Mouse (Mus musculus) yolk sac, embryonic 10.5 days (tissue): Measurements from ENCODE around the gene Ifngr2.

Source experiments
- DNase-seq: peaks from one replicate; pipeline ENCODE4 v3.0.0-alpha.2; 2017; ENCODE audit warnings: low spot score

Ifngr2 gene

GRCm38 (mm10) chr16:91536372-91536771, 10.5 kb upstream of the Ifngr2 start:
- DNase-seq = no peak

GRCm38 (mm10) chr16:91537065-91537464, 9.8 kb upstream of the Ifngr2 start:
- DNase-seq = no peak

- no peak for DNase-seq
These were observed 8.8 kb upstream of the Ifngr2 start for GRCm38 (mm10) chr16:91538051-91538450.

GRCm38 (mm10) chr16:91538513-91538912, 8.4 kb upstream of the Ifngr2 start:
- no peak for DNase-seq

GRCm38 (mm10) chr16:91541573-91542081, 5.2 kb upstream of the Ifngr2 start:
- no peak for DNase-seq

GRCm38 (mm10) chr16:91543619-91544018, 3.3 kb upstream of the Ifngr2 start:
- DNase-seq = no peak

- no peak for DNase-seq
These were observed 1.1 kb upstream of the Ifngr2 start for GRCm38 (mm10) chr16:91545597-91546281.

- DNase-seq = no peak
These were observed 459 bp upstream of the Ifngr2 start for GRCm38 (mm10) chr16:91546391-91546835.

GRCm38 (mm10) chr16:91547974-91548373, 1.1 kb downstream of the Ifngr2 start:
- no peak for DNase-seq

- no peak for DNase-seq
These were observed 1.7 kb downstream of the Ifngr2 start for GRCm38 (mm10) chr16:91548586-91548985.

- no peak for DNase-seq
These were observed 2.1 kb downstream of the Ifngr2 start for GRCm38 (mm10) chr16:91548996-91549395.

GRCm38 (mm10) chr16:91549616-91550015, 2.7 kb downstream of the Ifngr2 start:
- no peak for DNase-seq

GRCm38 (mm10) chr16:91551081-91551524, 4.2 kb downstream of the Ifngr2 start:
- DNase-seq = peak; percentile 54

- peak; percentile 32 for DNase-seq
These were observed 5.2 kb downstream of the Ifngr2 start for GRCm38 (mm10) chr16:91552072-91552471.

GRCm38 (mm10) chr16:91553625-91554024, 6.8 kb downstream of the Ifngr2 start:
- no peak for DNase-seq

- DNase-seq = peak; percentile 30
These were observed 8.2 kb downstream of the Ifngr2 start for GRCm38 (mm10) chr16:91555017-91555605.

GRCm38 (mm10) chr16:91556659-91557058, 9.8 kb downstream of the Ifngr2 start:
- no peak for DNase-seq

- no peak for DNase-seq
These were observed 10.3 kb downstream of the Ifngr2 start for GRCm38 (mm10) chr16:91557214-91557613.

- no peak for DNase-seq
These were observed 10.8 kb downstream of the Ifngr2 start for GRCm38 (mm10) chr16:91557693-91558092.

- DNase-seq = peak; percentile 40
These were observed 14.2 kb downstream of the Ifngr2 start for GRCm38 (mm10) chr16:91561099-91561498.

- DNase-seq = no peak
These were observed 14.9 kb downstream of the Ifngr2 start for GRCm38 (mm10) chr16:91561541-91562457.

GRCm38 (mm10) chr16:91564580-91565291, 17.9 kb downstream of the Ifngr2 start:
- no peak for DNase-seq
